Mouse (Mus musculus) hindbrain, embryonic 11.5 days (tissue): Measurements from ENCODE around the gene Hpgd. TPM values are rescaled to one million over a fixed set of nuclear protein-coding genes. Genes with fewer than 3 reads are reported as not detected.

Experiments
- ATAC-seq: fragments of 200-750 bp; cut with Nextera tagmentation; 2 replicates; pipeline ENCODE4 v1.8.0; 2017; ENCODE audit warnings: mild to moderate bottlenecking, moderate TSS enrichment, moderate library complexity; ENCODE audit not compliant: low FRiP score
- DNase-seq: peaks from one replicate; pipeline ENCODE4 v3.0.0-alpha.2; 2015; ENCODE audit warnings: low spot score
- H3K27ac ChIP-seq: fragments of 300-500 bp; sonication (generic); 2 replicates; pipeline ENCODE4 v1.5.1; 2014; ENCODE audit warnings: mild to moderate bottlenecking, low read depth, low read length
- H3K27me3 ChIP-seq: fragments of 300-500 bp; sonication (generic); 2 replicates; pipeline ENCODE4 v1.6.1; 2014; ENCODE audit warnings: mild to moderate bottlenecking, low read length, moderate library complexity, mixed read lengths; ENCODE audit not compliant: control insufficient read depth, insufficient read depth
- H3K36me3 ChIP-seq: fragments of 300-500 bp; sonication (generic); 2 replicates; pipeline ENCODE4 v1.6.1; 2014; ENCODE audit warnings: mild to moderate bottlenecking, low read length, moderate library complexity, mixed read lengths; ENCODE audit not compliant: control insufficient read depth, insufficient read depth
- H3K4me1 ChIP-seq: fragments of 300-500 bp; sonication (generic); replicated peaks from 2 replicates; pipeline ENCODE4 v1.6.1; 2014; ENCODE audit warnings: low read length, mixed read lengths; ENCODE audit not compliant: control insufficient read depth, insufficient read depth
- H3K4me2 ChIP-seq: fragments of 300-500 bp; sonication (generic); replicated peaks from 2 replicates; pipeline ENCODE4 v1.6.1; 2014; ENCODE audit warnings: mild to moderate bottlenecking, low read depth, low read length
- H3K4me3 ChIP-seq: fragments of 300-500 bp; sonication (generic); 2 replicates; pipeline ENCODE4 v1.5.1; 2014; ENCODE audit warnings: low read depth, low read length
- H3K9ac ChIP-seq: fragments of 300-500 bp; sonication (generic); 2 replicates; pipeline ENCODE4 v1.6.1; 2014; ENCODE audit warnings: low read depth, low read length
- H3K9me3 ChIP-seq: fragments of 300-500 bp; sonication (generic); 2 replicates; pipeline ENCODE4 v1.6.1; 2016; ENCODE audit warnings: low read length; ENCODE audit not compliant: control insufficient read depth
- WGBS: fragments of 180-500 bp; shearing (Covaris S2); extraction: QIAGEN DNeasy Blood & Tissue Kit; methylation state at CpG from one replicate; pipeline ENCODE4 v1.1.7; 2014; 5-methylcytosine and 5-hydroxymethylcytosine counted together
- polyA plus RNA-seq: library from polyadenylated mRNA; unstranded; fragments of >200 nt; fragmentation: Nextera tagmentation; extraction: Ambion mirVana; gene quantifications from 2 replicates; pipeline ENCODE4 v1.2.1, GENCODE M21; 2014

Hpgd gene
- polyA plus RNA-seq, 1 experiment from 2014 or later: 19.4 TPM

DNA sequence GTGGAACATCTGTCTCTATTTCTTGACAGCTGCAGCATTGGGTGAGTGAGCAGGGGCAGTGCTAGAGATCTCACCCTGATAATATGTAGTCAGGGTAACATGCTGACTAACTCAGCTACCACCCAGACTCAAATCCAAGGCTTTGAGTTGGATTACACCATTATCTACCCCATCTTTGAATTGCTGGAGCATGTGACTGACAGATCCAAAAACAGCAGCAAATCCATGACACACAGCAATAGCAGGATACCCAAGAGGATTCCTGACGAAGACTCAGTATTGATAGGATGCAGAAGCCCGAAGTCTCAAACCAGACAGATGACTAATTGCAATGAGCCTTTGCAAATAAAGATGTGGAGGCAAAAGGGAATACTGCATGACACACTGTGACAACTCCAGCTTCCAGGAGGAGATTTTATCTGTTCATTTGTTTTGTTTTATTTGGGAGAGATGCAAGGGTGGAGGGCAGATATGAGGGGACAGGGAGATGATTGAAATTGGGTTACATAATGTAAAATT is 15.8 kb upstream of the Hpgd start:
- H3K27ac ChIP-seq: no peak overlapping the region
- H3K4me3 ChIP-seq: no peak overlapping the region
- no peak for DNase-seq
- 83% methylated on average over 2 of the region's 2 CpGs for WGBS
- H3K36me3 ChIP-seq: no peaks in the 10 kb centered on the region
- ATAC-seq: no peak
- no peak overlapping the region for H3K9ac ChIP-seq
- no peaks in the 10 kb centered on the region for H3K9me3 ChIP-seq
- H3K27me3 ChIP-seq: no peaks in the 10 kb centered on the region
- H3K4me1 ChIP-seq: no peaks in the 10 kb centered on the region
- no peak overlapping the region for H3K4me2 ChIP-seq

DNA sequence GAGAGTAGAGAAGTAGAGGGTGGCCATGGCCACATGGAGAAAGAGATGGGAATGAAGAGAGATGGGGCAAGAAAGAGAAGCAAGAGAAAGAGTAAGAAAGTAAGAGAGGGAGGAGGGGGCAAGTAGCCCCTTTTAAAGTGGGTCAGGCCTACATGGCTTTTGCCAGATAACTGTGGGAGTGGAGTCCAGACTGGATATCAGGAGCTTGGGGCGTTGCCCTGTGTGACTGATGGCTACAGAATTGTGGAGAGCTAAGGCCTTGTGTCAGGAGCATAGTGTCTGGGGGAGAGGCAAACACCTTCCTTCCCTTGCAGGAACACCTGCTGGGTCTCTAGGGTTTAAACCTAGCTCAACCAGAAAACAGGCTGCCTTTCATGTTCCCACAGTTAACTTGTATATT is 10.4 kb upstream of the Hpgd start:
- Histone ChIP-seq H3K36me3 (no peaks in the 10 kb centered on the region), H3K9me3 (no peaks in the 10 kb centered on the region), H3K27ac (no peak overlapping the region), H3K4me2 (no peak overlapping the region), H3K9ac (no peak overlapping the region), H3K4me3 (no peak overlapping the region), H3K4me1 (no peaks in the 10 kb centered on the region), H3K27me3 (no peaks in the 10 kb centered on the region)
- DNase-seq: no peak
- no peak for ATAC-seq
- WGBS: 84% methylated on average over 1 of the region's 1 CpGs

DNA sequence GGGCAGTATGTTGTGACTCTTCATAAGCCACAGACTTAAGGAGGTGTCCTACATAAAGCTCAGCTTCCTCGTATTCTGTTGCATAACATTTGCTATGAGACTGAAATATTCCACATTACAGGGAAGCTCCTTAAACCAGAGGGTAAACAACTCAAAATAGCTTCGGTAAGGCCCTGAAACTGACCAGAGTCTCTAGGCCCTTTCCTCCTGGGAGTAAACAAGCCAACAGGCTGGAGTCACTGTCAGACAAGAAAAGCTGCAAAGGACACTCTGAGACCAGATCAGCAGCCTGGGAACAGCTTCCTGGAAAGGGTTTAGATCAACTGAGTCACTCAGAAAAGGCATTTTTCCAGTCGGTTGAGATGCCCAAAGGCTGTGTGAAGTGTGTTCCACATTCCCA is 9.4 kb upstream of the Hpgd start:
- ATAC-seq: no peak
- DNase-seq: no peak
- WGBS: 60% methylated on average over 3 of the region's 3 CpGs

DNA sequence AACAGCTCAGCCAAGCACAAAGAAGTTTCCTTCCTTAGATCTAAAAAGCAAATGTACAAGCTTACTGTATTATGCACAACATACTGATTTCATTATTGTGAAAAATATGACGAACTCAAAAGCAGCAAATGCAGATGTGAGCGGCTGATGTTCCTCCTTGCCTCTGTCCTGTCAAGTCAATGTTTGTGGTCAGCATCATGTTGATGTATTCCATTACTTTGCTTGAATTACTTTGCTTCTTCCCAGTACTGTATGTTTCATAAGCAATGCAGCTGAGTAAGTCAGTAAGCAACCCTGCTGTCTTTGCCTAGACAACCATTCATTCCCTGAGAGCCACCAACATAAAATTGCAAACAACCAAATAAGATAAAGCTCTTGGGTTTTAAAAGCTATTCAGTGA is 7.7 kb upstream of the Hpgd start:
- no peaks in the 10 kb centered on the region for H3K27me3 ChIP-seq
- DNase-seq: no peak
- H3K9ac ChIP-seq: no peak overlapping the region
- no peaks in the 10 kb centered on the region for H3K4me1 ChIP-seq
- ATAC-seq: no peak
- H3K4me2 ChIP-seq: no peak overlapping the region
- no peaks in the 10 kb centered on the region for H3K9me3 ChIP-seq
- H3K36me3 ChIP-seq: no peaks in the 10 kb centered on the region
- WGBS: 93% methylated on average over 2 of the region's 2 CpGs
- H3K4me3 ChIP-seq: no peak overlapping the region
- H3K27ac ChIP-seq: no peak overlapping the region

More for the DNA sequence above, 9.4 kb upstream of the Hpgd start:
- Histone ChIP-seq H3K4me2 (no peak overlapping the region), H3K9me3 (no peaks in the 10 kb centered on the region), H3K9ac (no peak overlapping the region), H3K27ac (no peak overlapping the region), H3K4me1 (no peaks in the 10 kb centered on the region), H3K4me3 (no peak overlapping the region), H3K36me3 (no peaks in the 10 kb centered on the region), H3K27me3 (no peaks in the 10 kb centered on the region)

DNA sequence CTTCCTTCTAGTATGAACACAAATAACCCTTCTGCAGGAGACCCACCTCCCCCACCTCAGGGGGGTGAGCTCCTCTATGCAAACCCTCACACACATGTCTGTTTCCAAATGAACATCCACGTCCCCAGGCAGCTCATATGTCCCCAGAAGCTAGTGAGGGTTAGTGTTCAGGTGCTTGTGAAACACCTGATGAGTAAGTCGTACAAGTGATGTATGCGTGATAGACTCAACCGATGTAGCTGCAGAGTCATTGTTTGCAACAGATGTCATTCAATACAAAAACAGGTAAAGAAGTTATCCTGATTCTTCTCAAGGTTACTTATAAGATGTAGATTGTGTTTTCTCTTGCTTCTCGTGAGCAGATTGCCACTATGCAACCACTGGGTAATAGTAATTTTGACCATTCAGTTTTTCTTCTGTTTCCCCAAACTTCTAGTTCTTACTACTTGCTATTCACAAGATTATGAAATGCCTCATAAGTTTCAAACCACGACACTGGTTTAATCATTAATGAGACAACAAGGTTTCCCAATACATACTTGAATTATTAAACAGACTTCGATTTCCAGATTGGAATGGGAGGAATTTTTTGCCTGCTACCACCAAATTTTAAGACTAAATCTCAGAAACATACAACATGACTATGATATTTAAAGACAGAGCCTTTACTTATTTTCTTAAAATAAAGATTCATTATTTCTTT is 6.9 kb upstream of the Hpgd start:
- H3K27ac ChIP-seq: no peak overlapping the region
- WGBS: 83% methylated on average over 7 of the region's 7 CpGs
- H3K4me2 ChIP-seq: no peak overlapping the region
- ATAC-seq: no peak
- H3K9me3 ChIP-seq: no peaks in the 10 kb centered on the region
- no peak overlapping the region for H3K9ac ChIP-seq
- H3K36me3 ChIP-seq: no peaks in the 10 kb centered on the region
- H3K4me3 ChIP-seq: no peak overlapping the region
- DNase-seq: no peak
- no peaks in the 10 kb centered on the region for H3K4me1 ChIP-seq
- no peaks in the 10 kb centered on the region for H3K27me3 ChIP-seq

DNA sequence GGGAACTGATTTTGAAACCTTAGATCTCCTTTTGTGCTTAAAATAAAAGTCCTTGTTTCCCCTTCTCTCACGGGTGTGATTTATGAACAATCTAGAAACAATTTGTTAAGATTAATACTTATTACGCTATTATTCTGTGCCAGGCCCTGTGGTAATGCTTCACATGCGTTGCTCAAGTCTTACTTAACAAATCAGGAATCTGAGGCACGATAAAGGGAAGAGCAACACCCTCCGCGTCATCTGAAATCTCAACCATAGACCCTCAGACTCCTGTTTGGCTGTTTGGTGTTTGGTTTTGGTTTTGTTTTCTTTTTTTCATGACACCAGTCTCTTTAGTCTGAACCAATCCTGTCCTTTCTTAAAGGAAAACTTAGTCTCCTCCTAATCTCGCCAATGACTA is 2.1 kb upstream of the Hpgd start:
- no peak for DNase-seq
- no peak for ATAC-seq
- no peak overlapping the region for H3K27ac ChIP-seq
- no peak overlapping the region for H3K4me3 ChIP-seq
- H3K9ac ChIP-seq: no peak overlapping the region
- no peaks in the 10 kb centered on the region for H3K36me3 ChIP-seq
- H3K9me3 ChIP-seq: no peaks in the 10 kb centered on the region
- H3K4me1 ChIP-seq: peaks cover 4% of the 10 kb centered on the region; the same call in 1 of the 2 replicates
- H3K4me2 ChIP-seq: no peak overlapping the region
- WGBS: 95% methylated on average over 7 of the region's 7 CpGs
- peaks cover 4% of the 10 kb centered on the region; the same call in 1 of the 2 replicates for H3K27me3 ChIP-seq

DNA sequence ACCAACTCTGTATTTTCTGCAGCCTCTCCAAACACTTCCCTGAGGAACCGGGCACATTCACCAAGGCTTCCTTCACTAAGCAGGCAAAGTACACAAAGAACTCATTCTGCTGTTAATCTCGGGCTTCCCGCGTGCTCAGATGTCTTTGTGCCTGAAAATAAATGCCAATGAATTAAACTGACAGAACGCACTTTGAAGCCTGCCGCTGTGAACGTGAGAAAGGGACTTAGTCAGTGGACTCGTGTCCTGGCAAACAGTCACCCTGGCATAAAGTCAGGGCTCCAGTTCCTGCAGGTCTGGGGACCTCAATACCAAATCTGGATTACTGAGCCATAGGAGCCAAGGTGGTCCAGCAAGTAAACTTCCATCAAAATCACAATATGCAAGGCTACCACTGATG is 905 bp upstream of the Hpgd start:
- peaks cover 4% of the 10 kb centered on the region; the same call in 1 of the 2 replicates for H3K4me1 ChIP-seq
- peak; percentile 53 for DNase-seq
- H3K27me3 ChIP-seq: peaks cover 4% of the 10 kb centered on the region; the same call in 1 of the 2 replicates
- H3K9ac ChIP-seq: no peak overlapping the region
- peak; percentile 47 for ATAC-seq
- no peak overlapping the region for H3K4me3 ChIP-seq
- 11% methylated on average over 8 of the region's 8 CpGs for WGBS
- no peaks in the 10 kb centered on the region for H3K9me3 ChIP-seq
- no peak overlapping the region for H3K27ac ChIP-seq
- peak overlapping the region; percentile 15; the same call in 1 of the 2 replicates for H3K4me2 ChIP-seq
- no peaks in the 10 kb centered on the region for H3K36me3 ChIP-seq

DNA sequence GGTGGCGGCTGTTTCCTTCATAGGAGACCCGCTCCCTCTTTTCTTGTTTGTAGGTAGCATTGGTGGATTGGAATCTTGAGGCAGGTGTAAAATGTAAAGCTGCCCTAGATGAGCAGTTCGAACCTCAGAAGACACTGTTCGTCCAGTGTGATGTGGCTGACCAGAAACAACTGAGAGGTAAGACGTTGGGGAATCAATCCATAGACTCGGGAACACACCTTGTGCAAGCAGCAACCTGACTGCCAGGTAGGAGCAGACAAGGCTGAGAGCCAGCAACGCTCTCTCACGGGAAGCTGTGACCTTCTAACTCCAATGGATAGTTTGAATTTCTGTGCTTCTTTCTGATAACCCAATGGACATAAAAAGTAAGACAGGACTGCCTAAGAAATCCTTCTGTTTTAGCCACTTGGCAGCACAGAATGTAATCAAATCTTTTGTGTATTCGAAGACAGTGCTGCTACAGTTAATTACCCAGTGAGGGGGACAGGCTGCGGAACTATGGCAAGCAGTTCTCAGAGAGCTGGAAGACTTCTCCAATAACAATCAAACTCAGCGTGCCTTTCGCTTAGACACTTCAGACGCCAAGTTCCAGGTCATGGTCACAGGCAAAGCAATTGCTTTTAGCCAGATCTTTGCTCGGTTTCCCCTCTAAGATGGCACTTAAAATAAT is 636 bp downstream of the Hpgd start:
- WGBS: 28% methylated on average over 14 of the region's 14 CpGs
- peaks cover 4% of the 10 kb centered on the region; the same call in 1 of the 2 replicates for H3K4me1 ChIP-seq
- no peak for ATAC-seq
- H3K27me3 ChIP-seq: peaks cover 4% of the 10 kb centered on the region; the same call in 1 of the 2 replicates
- H3K27ac ChIP-seq: no peak overlapping the region
- peak overlapping the region; percentile 47 for H3K4me3 ChIP-seq
- peak overlapping the region; percentile 81 for H3K4me2 ChIP-seq
- no peaks in the 10 kb centered on the region for H3K9me3 ChIP-seq
- peak overlapping the region; percentile 54 for H3K9ac ChIP-seq
- DNase-seq: no peak
- no peaks in the 10 kb centered on the region for H3K36me3 ChIP-seq
